Mouse (Mus musculus) heart, adult 2 months (tissue): ENCODE data around the gene Fbxo28.

Source experiments
- CTCF ChIP-seq: fragments of 200-600 bp; IDR thresholded peaks from 2 replicates; pipeline ENCODE4 v1.8.1; 2022; ENCODE audit warnings: antibody characterized with exemption, mild to moderate bottlenecking, moderate library complexity
- EP300 ChIP-seq: fragments of 200-500 bp; IDR thresholded peaks from 2 replicates; pipeline ENCODE4 v1.6.1; 2011; ENCODE audit warnings: low read depth, low read length, control low read depth; ENCODE audit not compliant: insufficient read depth
- POLR2A ChIP-seq: fragments of 200-500 bp; IDR thresholded peaks from 2 replicates; pipeline ENCODE4 v1.6.1; 2011; ENCODE audit warnings: mild to moderate bottlenecking, low read depth, low read length, control low read depth; ENCODE audit not compliant: insufficient read depth

DNA sequence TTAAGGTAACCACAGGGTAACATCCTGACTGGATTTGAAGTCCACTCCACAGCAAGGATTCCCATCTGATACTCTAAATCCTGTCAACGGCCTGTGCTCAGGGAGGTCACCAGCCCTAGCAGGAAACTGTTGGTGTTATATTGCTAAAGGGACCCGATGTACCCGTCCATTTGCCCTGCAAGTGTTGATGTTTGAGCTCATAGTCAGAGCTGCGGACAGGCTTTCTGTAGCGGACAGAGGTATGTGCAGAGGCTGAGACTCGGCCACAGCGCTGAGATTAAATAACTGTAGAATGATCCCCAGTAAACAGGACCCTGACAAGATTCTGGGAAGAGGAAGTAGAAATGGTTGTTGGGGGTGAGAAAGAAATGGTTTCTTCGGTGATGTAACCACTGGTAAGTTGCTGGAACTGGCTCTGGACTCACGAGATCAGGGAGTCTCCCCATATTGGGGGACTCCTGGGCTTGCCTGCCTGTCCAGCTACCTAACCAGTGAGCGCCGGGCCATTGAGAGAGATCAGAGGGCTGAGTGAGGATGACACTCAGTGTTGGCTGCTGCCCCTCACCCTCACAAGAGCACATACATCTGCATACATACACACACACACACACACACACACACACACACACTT, 36.9 kb upstream of the Fbxo28 start:
- TF ChIP-seq EP300, result no peak
- no peak for TF ChIP-seq CTCF
- TF ChIP-seq POLR2A, result no peak
